ENCODE assay signal across 17 mouse cellular contexts in the genomic region with DNA sequence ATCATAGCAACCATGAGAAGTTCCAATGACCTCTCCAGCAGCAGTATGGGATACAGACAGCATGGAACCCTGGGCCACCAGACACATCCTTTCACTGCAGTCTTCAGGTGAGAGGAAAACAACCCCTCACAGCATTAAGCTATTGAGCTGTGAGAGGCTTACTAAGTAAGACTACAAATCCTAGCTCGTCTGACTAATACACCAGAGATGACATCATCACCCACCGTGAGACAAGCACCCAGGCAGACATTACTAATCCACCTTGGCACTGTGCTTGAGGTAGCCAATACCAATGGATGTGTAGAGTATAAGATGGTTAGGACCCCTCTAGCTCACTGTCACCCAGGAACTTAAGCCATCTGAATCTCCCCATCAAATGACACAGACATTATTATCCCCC.
DNase-seq lines count a peak whose midpoint lies in the region.
"Had no signal": no experiment of that assay in that cellular context is flagged by ENCODE, and none has a peak within 500 bp of the region (broad histone marks: within the 10 kb centered on the region; RNA-seq: fewer than 3 reads in every experiment).

No protein-coding gene starts in this region.

- DNase-seq in adrenal gland, adult (ENCODE audit: inconsistent age in 2 of 2, low spot score in 1 of 2): peak; percentile 27 to 52
- DNase-seq in adrenal gland, adult 18-20 months (ENCODE audit: low spot score in 2 of 2): no peak
- DNase-seq in 3134 (ENCODE audit: extremely low read depth, insufficient read length, low spot score) (peak; percentile 54), ES-CJ7 (ENCODE audit: low read depth, low spot score) (peak; percentile 32)
- peak; percentile 26 for DNase-seq in fibroblast of lung, adult 2 months (ENCODE audit: low read depth)
- no peak for DNase-seq in thymus, postnatal 4 days
- DNase-seq in cerebellum, adult 9-11 months: no peak
- DNase-seq: adrenal gland, adult 8-10 months; cerebellum, adult 18-20 months; cerebellum, adult 9-10 months; cerebellum, postnatal 36 days; embryo, embryonic 11 days; gastrocnemius, postnatal 10 days; gastrocnemius, postnatal 36 days; heart, adult 2 months; heart, postnatal 36 days; kidney, adult 11 months had no signal

Comparison
In these comparisons a context has a peak if more than half of its experiments do, and no peak if none do; other contexts are left out.
1. DNase-seq: peak in adrenal gland, adult (2 of 2), 3134 (single experiment), ES-CJ7 (single experiment) and fibroblast of lung, adult 2 months (single experiment); none in adrenal gland, adult 18-20 months (0 of 2), thymus, postnatal 4 days (single experiment) and cerebellum, adult 9-11 months (single experiment).